Mouse (Mus musculus) kidney, adult 9 months (tissue): ENCODE results near the gene Spint4.
A peak's percentile ranks its signal among the peaks of the same experiment; 100 is the strongest.

Experiments
- DNase-seq: peaks from one replicate; pipeline ENCODE4 v3.0.0; 2022

The Spint4 gene

DNA sequence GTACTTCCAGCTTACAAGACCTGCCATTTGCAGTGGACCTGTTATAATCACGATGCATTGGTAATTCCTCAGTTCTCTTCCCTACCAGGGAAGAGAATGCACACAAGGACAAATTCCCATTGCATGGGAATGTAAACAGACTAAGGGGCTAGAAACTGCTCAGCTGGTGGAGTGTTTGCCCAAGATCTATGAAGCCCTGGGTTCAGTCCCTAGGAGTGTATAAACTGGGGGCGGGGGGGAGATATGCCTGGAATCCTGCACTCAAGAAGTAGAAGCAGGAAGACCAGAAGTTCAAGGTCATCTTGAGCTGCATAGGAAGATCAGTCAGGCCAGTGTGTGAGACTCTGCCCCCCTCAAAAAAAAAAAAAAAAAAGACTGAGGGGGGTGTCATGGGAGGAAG, 35.0 kb downstream of the Spint4 start:
- DNase-seq, result no peak

- DNase-seq, result no peak
Measured at GRCm38 (mm10) chr2:164734839-164735238, 36.5 kb downstream of the Spint4 start.

GRCm38 (mm10) chr2:164735446-164735845, 37.1 kb downstream of the Spint4 start:
- DNase-seq, result no peak

GRCm38 (mm10) chr2:164737377-164738090, 39.2 kb downstream of the Spint4 start:
- peak; percentile 34 for DNase-seq

DNA sequence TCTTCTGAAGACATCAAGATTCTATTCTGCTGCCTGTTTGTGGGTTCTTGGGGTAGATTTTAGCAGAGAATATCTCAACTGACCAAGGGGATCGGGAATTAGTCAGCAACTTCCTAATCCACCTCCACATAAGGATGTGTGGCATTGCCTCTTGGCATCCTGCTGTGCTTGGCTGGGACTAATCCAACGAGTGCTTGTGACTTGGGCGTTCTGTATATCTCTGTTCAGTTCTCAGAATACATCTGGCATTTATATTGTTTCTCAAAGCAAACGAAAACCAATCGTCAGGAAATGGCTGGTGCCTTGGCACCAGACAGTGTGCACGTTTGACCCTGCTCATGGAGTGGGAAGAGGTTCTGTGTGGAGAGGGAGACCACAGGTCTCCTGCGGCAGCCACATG, 41.6 kb downstream of the Spint4 start:
- no peak for DNase-seq

GRCm38 (mm10) chr2:164744987-164745386, 46.7 kb downstream of the Spint4 start:
- DNase-seq, result no peak

DNA sequence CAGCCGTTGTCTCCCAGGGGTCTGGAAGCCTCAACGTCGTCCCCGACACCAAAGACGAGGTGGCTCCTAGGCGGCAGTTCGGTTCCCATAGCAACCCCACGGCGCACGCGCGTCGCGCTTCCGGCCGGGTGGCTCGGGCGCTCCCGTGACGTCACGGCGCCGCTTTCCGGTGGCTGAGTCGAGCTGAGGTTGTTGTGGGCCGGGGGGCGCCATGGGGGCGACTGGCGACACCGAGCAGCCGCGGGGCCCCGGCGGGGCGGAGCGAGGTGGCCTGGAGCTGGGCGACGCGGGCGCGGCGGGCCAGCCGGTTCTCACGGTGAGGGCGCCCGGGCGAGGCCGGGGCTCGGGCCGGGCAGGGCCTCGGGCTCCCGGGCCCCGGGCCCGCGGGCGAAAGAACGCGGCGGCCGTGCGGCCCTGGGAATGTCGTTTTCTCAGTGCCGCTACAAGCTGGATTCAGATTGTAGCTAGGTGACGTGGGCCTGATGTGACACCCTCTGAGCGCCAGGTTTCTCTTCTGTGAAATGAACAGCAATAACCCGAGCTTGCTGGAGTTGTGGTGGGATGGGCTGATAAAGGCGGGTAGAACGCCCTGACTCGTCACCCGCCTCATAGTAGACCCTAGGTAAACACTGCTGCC, 47.7 kb downstream of the Spint4 start, which contains the start of the genes Wfdc3 and Dnttip1:
Gene Wfdc3, minus strand, starts transcription at position 89 of the 637 bp plus-strand sequence.
Gene Dnttip1, plus strand, starts transcription at position 141 of the 637 bp plus-strand sequence.
- DNase-seq, result peak; percentile 94

DNA sequence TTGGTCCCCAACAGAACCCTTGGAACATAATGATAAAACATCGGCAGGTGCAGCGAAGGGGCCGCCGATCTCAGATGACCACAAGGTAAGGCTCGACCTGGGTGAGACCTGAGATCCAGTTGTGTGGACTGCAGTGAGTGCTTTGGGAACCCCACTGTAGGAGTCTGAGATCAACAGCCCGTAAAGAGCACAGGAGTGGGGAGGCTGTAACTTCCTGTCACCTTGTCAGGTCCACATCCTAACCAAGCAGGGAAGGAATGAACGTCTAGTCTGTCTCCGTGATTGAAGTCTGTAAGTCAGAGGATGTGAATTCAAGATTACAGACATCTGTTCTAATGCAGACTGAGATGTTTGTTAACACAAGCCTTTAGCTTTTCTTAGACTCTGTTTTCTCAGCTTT, 48.4 kb downstream of the Spint4 start:
- no peak for DNase-seq

DNA sequence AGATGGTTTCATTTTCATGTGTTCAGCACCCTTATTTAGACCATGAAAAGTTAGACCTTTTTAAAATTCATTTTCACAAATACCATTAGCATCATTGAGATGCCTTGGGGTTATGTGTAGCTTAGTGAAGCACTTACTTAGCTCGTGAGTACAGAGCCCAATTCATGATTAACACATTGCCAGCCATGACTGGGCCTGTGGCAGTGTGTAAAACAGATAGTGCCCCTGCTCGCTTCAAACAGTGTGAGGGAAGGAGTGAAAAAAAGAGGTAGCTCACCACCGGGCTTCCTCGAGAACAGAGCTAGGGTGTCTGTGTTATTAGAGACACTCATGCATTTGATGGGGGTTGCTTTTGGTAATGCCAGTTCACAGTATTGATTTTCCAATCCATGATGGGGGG, 49.9 kb downstream of the Spint4 start:
- DNase-seq, result no peak

DNA sequence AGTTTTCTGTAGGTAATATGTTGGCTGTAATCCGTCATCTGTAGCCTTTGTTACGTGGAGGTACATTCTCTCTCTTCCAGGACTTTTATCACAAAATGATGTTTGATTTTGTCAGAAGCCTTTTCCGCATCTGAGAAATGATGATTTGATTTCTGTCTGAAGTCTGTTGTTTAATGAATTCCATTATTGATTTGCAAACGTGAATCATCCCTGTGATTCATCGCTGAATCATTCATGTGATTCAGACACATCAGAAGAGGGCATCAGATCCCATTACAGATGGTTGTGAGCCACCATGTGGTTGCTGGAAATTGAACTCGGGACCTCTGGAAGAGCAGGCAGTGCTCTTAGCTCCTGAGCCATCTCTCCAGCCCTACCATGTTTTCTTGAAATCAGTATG, 50.7 kb downstream of the Spint4 start:
- no peak for DNase-seq
